Mouse (Mus musculus) embryo, embryonic 10.5 days (tissue): ENCODE measurements at regions not wholly inside any gene's neighbourhood (a gene's known extent, or its start where the extent isn't known, plus 50 kb on each side); places are given as distances from the start of the nearest gene placed in this dataset.
A peak's percentile ranks its signal among the peaks of the same experiment; 100 is the strongest.

Experiments used
- DNase-seq: peaks from one replicate; pipeline ENCODE4 v3.0.0-alpha.2; 2015; ENCODE audit warnings: low spot score

GRCm38 (mm10) chr8:116290671-116291245 is 214.0 kb upstream of the Dynlrb2 start:
- DNase-seq, result no peak

- DNase-seq, result no peak
Observed at GRCm38 (mm10) chr8:116289237-116289636, 215.5 kb upstream of the Dynlrb2 start.

GRCm38 (mm10) chr8:116283990-116284389 is 220.8 kb upstream of the Dynlrb2 start:
- DNase-seq, result peak; percentile 53

GRCm38 (mm10) chr8:116282341-116282740 is 222.4 kb upstream of the Dynlrb2 start:
- DNase-seq, result no peak

GRCm38 (mm10) chr8:116275014-116275413 is 229.8 kb upstream of the Dynlrb2 start:
- DNase-seq, result no peak

- DNase-seq, result no peak
Observed at GRCm38 (mm10) chr8:116271238-116271637, 233.5 kb upstream of the Dynlrb2 start.

GRCm38 (mm10) chr8:116269393-116269792 is 235.4 kb upstream of the Dynlrb2 start:
- DNase-seq, result no peak

- DNase-seq, result no peak
Observed at GRCm38 (mm10) chr8:116268685-116269084, 236.1 kb upstream of the Dynlrb2 start.

- no peak for DNase-seq
Observed at GRCm38 (mm10) chr8:116268161-116268560, 236.6 kb upstream of the Dynlrb2 start.

- no peak for DNase-seq
Observed at GRCm38 (mm10) chr8:116267021-116267420, 237.8 kb upstream of the Dynlrb2 start.

GRCm38 (mm10) chr8:116265591-116265990 is 239.2 kb upstream of the Dynlrb2 start:
- no peak for DNase-seq

GRCm38 (mm10) chr8:116264078-116264477 is 240.7 kb upstream of the Dynlrb2 start:
- no peak for DNase-seq

- peak; percentile 47 for DNase-seq
Observed at GRCm38 (mm10) chr8:116261286-116261685, 243.5 kb upstream of the Dynlrb2 start.

- DNase-seq, result no peak
Observed at GRCm38 (mm10) chr8:116255398-116255797, 249.4 kb upstream of the Dynlrb2 start.

- DNase-seq, result peak; percentile 28
Observed at GRCm38 (mm10) chr8:116252455-116253216, 252.1 kb upstream of the Dynlrb2 start.

GRCm38 (mm10) chr8:116248398-116248797 is 256.4 kb upstream of the Dynlrb2 start:
- peak; percentile 49 for DNase-seq

- peak; percentile 18 for DNase-seq
Observed at GRCm38 (mm10) chr8:116243493-116243892, 261.3 kb upstream of the Dynlrb2 start.

- no peak for DNase-seq
Observed at GRCm38 (mm10) chr8:116242972-116243371, 261.8 kb upstream of the Dynlrb2 start.

- DNase-seq, result no peak
Observed at GRCm38 (mm10) chr8:116241987-116242242, 262.9 kb upstream of the Dynlrb2 start.

GRCm38 (mm10) chr8:116241146-116241986 is 263.4 kb upstream of the Dynlrb2 start:
- DNase-seq, result no peak

GRCm38 (mm10) chr8:116238670-116239069 is 266.1 kb upstream of the Dynlrb2 start:
- no peak for DNase-seq

GRCm38 (mm10) chr8:116237561-116238100 is 267.1 kb upstream of the Dynlrb2 start:
- no peak for DNase-seq

GRCm38 (mm10) chr8:116229654-116230136 is 275.1 kb upstream of the Dynlrb2 start:
- peak; percentile 75 for DNase-seq
